Mouse (Mus musculus): ENCODE data around the gene Kdsr. TPM values are rescaled to one million over a fixed set of nuclear protein-coding genes. Genes with fewer than 3 reads are reported as not detected.
A peak's percentile ranks its signal among the peaks of the same experiment; 100 is the strongest.

The Kdsr gene
- total RNA-seq, 2 experiments from 2014 or later: 26.4 to 28.3 TPM

DNA sequence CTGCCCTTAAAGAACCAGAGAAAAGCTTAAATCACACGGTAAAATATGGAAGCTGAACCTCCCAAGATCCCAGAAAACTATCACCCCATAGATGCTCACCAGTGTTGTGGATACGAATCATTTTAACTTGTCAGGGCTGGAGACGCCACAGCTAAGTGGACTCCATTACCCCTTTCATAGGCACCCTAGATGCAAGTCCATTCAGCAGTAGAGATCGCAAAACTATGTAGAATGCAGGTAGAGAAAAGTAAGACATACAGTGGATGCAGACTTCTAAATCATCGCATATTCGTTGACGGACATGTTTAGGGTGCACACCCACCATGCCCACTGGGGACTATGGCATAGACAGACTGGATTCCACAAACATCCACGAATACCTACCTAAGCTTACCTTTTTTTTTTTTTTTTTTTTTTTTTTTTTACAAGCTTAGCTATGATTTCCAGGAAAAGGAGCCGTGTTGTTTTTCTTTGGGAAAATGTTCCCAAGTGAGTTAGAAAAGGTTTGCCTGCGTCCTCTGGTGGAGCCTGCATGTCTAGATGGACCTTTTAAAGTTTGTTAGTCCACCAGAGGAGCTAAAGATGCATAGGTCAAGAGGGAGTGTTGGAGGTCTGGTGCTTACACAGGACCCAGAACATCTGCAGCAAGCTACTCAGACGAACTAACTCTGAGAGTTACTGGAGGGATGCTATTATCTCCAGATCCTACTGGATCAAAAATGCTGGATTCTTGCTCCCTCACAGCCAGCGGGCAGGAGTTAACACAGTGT lies 48.0 kb downstream of the Kdsr start:
- intact Hi-C loops (cut with DNase I): loop anchor here (1.0 to 10.0 kb wide), 6 partner anchors 45 to 647 kb away; partner anchors contain the start of gene Phlpp1
- Histone ChIP-seq H3K27ac (no peak overlapping the region), H3K4me3 (peak overlapping the region; percentile 84)
- no peak for DNase-seq (ENCODE audit: extremely low spot score in 1 of 2, low spot score in 2 of 2)
- TF ChIP-seq CTCF (IDR thresholded peaks at IDR 0.05): peak; percentile 17

DNA sequence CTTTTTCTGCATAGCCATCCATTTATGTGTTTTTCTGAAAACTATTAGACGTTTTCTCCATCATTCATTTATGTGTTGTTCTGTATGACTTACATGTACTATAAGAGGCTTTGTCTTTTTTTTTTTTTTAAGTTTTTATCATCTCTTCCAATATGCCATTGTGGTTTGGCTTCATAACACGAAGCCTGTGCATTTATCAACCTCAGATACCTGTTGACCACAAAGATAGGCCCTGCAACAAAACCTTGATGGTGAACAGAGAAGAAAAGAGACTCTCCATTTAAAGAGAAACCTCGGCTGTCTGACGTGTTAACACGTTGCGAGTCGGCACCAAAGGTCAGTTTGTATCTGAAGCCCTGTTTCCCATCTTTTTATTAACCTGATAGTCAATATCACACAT lies 49.3 kb downstream of the Kdsr start:
- H3K4me3 ChIP-seq: no peak overlapping the region
- intact Hi-C loops (cut with DNase I): loop anchor here (5.0 to 10.0 kb wide), 3 partner anchors 103 to 645 kb away; partner anchors contain the start of gene Phlpp1
- TF ChIP-seq CTCF (IDR thresholded peaks at IDR 0.05): no peak
- no peak overlapping the region for H3K27ac ChIP-seq
- DNase-seq (ENCODE audit: extremely low spot score in 1 of 2, low spot score in 2 of 2): no peak

DNA sequence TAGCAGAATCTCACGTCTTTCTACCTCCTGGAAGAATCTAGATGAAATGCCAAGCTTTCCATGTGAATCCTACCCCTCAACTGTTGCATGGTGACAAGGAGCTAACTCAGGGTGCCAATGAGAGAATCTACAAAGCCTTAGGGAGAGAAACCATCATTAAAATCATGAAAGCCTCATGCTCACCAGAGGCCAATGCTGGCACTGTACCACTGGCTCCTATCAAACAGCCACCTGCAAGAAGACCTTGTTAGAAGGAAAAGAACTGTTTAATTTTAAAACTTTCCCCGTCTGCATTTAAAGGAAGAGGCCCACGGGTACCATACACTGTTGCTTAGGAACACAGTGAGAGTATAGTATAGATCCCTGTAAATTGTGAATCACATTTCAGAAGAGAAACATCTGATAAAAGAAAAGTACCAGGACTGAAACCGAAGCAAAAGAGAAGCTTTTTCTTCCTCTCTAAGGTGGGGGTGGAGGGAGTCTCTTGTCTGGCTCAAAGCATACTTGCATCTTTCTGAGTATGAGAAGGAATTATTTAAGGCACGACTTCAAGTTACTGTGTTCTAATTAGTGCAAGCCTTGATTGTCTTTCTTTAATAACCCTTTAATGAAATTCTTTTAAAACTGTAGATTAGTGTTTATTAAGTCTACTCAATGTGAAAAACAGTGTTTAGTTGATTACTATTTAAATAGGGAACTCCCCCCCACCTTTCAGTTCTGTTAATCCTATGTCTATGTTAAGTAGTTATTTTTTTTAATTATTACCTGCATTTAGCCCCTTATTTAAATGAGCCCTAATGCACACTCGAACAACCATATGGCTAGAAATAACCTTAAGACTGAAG lies 52.3 kb downstream of the Kdsr start:
- H3K27ac ChIP-seq: no peak overlapping the region; the same call in 1 of the 2 replicates
- intact Hi-C loops (cut with DNase I): no loop called here
- no peak overlapping the region for H3K4me3 ChIP-seq
- no peak for TF ChIP-seq CTCF (IDR thresholded peaks at IDR 0.05)
- no peak for DNase-seq (ENCODE audit: extremely low spot score in 1 of 2, low spot score in 2 of 2)

- intact Hi-C loops (cut with DNase I): no loop called here
- no peak for DNase-seq (ENCODE audit: extremely low spot score in 1 of 2, low spot score in 2 of 2)
- TF ChIP-seq CTCF (IDR thresholded peaks at IDR 0.05): no peak
- Histone ChIP-seq H3K4me3 (no peak overlapping the region), H3K27ac (no peak overlapping the region)
Observed at GRCm38 (mm10) chr1:106703183-106703582, 56.3 kb downstream of the Kdsr start.

DNA sequence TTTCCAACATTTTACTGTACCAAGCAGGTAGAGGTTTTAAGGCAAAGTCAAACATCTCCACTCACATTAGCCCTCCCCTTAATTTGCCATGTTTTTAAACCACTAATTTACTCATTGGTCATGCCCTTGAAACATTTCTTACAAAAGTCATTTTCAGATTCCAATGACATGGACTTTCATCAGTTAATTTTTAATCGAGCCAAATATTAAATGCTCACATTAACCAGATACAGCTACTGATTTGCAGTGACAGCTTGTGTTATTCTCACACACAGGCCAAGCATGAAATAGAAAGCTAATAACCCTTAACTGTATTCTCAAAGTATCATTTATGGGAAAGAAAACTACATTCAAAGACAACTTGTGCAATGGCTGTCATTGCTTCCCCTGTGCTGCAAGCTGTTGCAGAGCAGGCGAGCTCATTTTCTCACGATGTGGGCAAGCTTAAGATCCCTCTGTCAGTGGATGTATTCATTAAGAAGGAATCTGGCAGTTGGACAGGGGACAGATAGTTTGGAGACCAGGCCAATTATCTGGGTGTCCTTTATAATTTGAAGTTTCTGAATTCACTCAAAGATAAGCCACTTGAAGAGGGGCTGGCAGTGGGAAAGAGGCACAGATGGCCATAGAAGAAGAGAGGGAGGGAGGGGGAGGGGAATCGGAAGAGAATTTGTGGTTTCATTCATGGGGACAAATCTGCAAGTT lies 56.9 kb downstream of the Kdsr start:
- H3K4me3 ChIP-seq: no peak overlapping the region
- no peak for TF ChIP-seq CTCF (IDR thresholded peaks at IDR 0.05)
- DNase-seq (ENCODE audit: extremely low spot score in 1 of 2, low spot score in 2 of 2): no peak
- intact Hi-C loops (cut with DNase I): no loop called here
- H3K27ac ChIP-seq: no peak overlapping the region

GRCm38 (mm10) chr1:106700520-106701114 lies 58.9 kb downstream of the Kdsr start:
- intact Hi-C loops (cut with DNase I): no loop called here
- H3K4me3 ChIP-seq: no peak overlapping the region
- no peak overlapping the region for H3K27ac ChIP-seq
- TF ChIP-seq CTCF (IDR thresholded peaks at IDR 0.05): no peak
- no peak for DNase-seq (ENCODE audit: extremely low spot score in 1 of 2, low spot score in 2 of 2)

- intact Hi-C loops (cut with DNase I): no loop called here
- Histone ChIP-seq H3K4me3 (no peak overlapping the region), H3K27ac (no peak overlapping the region)
- TF ChIP-seq CTCF (IDR thresholded peaks at IDR 0.05): no peak
- peak in 1 of 2 experiments; percentile 3 for DNase-seq (ENCODE audit: extremely low spot score in 1 of 2, low spot score in 2 of 2)
Observed at GRCm38 (mm10) chr1:106696472-106696871, 63.1 kb downstream of the Kdsr start.

DNA sequence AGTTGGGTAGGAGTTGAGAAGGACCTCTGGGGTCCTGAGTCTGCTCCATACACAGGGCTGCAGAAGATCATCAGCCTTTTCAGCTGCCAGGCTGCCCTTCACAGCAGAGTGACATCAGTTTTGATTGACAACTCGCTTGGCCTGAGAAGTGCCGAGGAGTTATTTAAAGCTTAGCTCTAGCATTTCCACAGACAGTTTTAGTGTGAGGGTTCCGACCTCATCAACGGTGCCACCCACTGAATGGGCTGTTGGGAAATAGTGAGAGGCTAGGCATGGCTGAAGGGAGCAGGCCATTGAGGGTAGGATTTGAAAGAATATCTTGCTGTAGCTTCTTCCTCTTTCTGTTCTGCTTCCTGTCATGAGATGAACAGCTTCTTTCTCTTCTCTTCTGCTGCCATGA lies 63.9 kb downstream of the Kdsr start:
- intact Hi-C loops (cut with DNase I): no loop called here
- no peak overlapping the region for H3K27ac ChIP-seq
- TF ChIP-seq CTCF (IDR thresholded peaks at IDR 0.05): no peak
- H3K4me3 ChIP-seq: no peak overlapping the region
- DNase-seq (ENCODE audit: extremely low spot score in 1 of 2, low spot score in 2 of 2): peak in 1 of 2 experiments; percentile 3

GRCm38 (mm10) chr1:106694316-106694715 lies 65.2 kb downstream of the Kdsr start:
- no peak for TF ChIP-seq CTCF (IDR thresholded peaks at IDR 0.05)
- DNase-seq (ENCODE audit: extremely low spot score in 1 of 2, low spot score in 2 of 2): no peak
- Histone ChIP-seq H3K27ac (no peak overlapping the region), H3K4me3 (no peak overlapping the region)
- intact Hi-C loops (cut with DNase I): no loop called here

DNA sequence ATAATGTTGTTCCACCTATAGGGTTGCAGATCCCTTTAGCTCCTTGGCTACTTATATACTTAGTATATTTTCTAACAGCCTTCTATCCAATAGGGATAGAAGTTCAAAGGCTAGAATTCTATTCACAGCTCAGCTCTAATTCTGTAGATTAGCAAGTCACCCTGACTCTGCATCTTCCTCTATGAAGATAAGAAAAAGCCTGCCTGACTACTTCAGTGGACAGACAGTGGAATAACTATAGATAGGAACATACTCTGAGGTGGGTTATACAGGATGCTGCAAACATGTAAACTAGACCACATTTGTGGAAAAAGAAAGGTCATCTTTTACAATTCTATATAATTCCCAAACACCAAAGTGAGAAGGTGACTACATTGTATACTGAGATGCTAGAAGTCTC lies 66.9 kb downstream of the Kdsr start:
- no peak for DNase-seq (ENCODE audit: extremely low spot score in 1 of 2, low spot score in 2 of 2)
- TF ChIP-seq CTCF (IDR thresholded peaks at IDR 0.05): no peak
- intact Hi-C loops (cut with DNase I): no loop called here

GRCm38 (mm10) chr1:106690887-106691286 lies 68.6 kb downstream of the Kdsr start:
- H3K4me3 ChIP-seq: no peak overlapping the region
- peak in 1 of 2 experiments; percentile 7 for DNase-seq (ENCODE audit: extremely low spot score in 1 of 2, low spot score in 2 of 2)
- TF ChIP-seq CTCF (IDR thresholded peaks at IDR 0.05): no peak
- H3K27ac ChIP-seq: no peak overlapping the region
- intact Hi-C loops (cut with DNase I): no loop called here

More for the DNA sequence above, 66.9 kb downstream of the Kdsr start:
- Histone ChIP-seq H3K4me3 (no peak overlapping the region), H3K27ac (no peak overlapping the region)
